Mouse (Mus musculus): ENCODE measurements around the gene Rhbdl2. TPM values are rescaled to one million over a fixed set of nuclear protein-coding genes. Genes with fewer than 3 reads are reported as not detected.

The Rhbdl2 gene
- polyA plus RNA-seq, 1 experiment from 2014 or later = 1.3 TPM

GRCm38 (mm10) chr4:123859803-123860202, 72.1 kb downstream of the Rhbdl2 start:
- Histone ChIP-seq H3K27ac (ENCODE audit: low read length) (no peak overlapping the region), H3K9me3 (ENCODE audit: control insufficient read depth, low read length) (no peaks in the 10 kb centered on the region), H3K4me3 (ENCODE audit: low read length) (no peak overlapping the region), H3K9ac (ENCODE audit: low read length) (no peak overlapping the region), H3K27me3 (ENCODE audit: control insufficient read depth, insufficient read depth, low read depth, low read length) (no peaks in the 10 kb centered on the region), H3K4me1 (replicated peaks; ENCODE audit: control insufficient read depth, insufficient read depth, low read length) (no peaks in the 10 kb centered on the region), H3K4me2 (ENCODE audit: low read depth, low read length) (no peak overlapping the region), H3K36me3 (ENCODE audit: control insufficient read depth, insufficient read depth, low read length) (no peaks in the 10 kb centered on the region)
- ATAC-seq (ENCODE audit: low read depth) = no peak
- WGBS = 43% methylated on average over 2 of the region's 2 CpGs

GRCm38 (mm10) chr4:123860621-123861020, 72.9 kb downstream of the Rhbdl2 start:
- ATAC-seq (ENCODE audit: low read depth) = no peak

More at GRCm38 (mm10) chr4:123860621-123861020, 72.9 kb downstream of the Rhbdl2 start:
- H3K9me3 ChIP-seq (ENCODE audit: control insufficient read depth, low read length) = no peaks in the 10 kb centered on the region
- WGBS = 76% methylated on average over 5 of the region's 5 CpGs
- H3K4me3 ChIP-seq (ENCODE audit: low read length) = no peak overlapping the region
- no peak overlapping the region for H3K9ac ChIP-seq (ENCODE audit: low read length)
- no peak overlapping the region for H3K4me2 ChIP-seq (ENCODE audit: low read depth, low read length)
- H3K27me3 ChIP-seq (ENCODE audit: control insufficient read depth, insufficient read depth, low read depth, low read length) = no peaks in the 10 kb centered on the region
- H3K27ac ChIP-seq (ENCODE audit: low read length) = no peak overlapping the region
- no peaks in the 10 kb centered on the region for H3K4me1 ChIP-seq (replicated peaks; ENCODE audit: control insufficient read depth, insufficient read depth, low read length)
- no peaks in the 10 kb centered on the region for H3K36me3 ChIP-seq (ENCODE audit: control insufficient read depth, insufficient read depth, low read length)

Other genes with a start within 250 kb of the Rhbdl2 start
- 77.8 and 89.5 TPM in 2 replicates for gene Macf1, start 103.5 kb upstream of the Rhbdl2 start, polyA plus RNA-seq (2015; fragmentation: Nextera tagmentation; extraction: Ambion mirVana)
- gene Ndufs5, start 69.7 kb upstream of the Rhbdl2 start, polyA plus RNA-seq (2015; fragmentation: Nextera tagmentation; extraction: Ambion mirVana) = 294 and 297 TPM in 2 replicates
- gene Akirin1, start 37.5 kb upstream of the Rhbdl2 start, polyA plus RNA-seq (2015; fragmentation: Nextera tagmentation; extraction: Ambion mirVana) = 29.9 and 37.8 TPM in 2 replicates
- not detected in 2 replicates for gene 4933427I04Rik, start 71.8 kb downstream of the Rhbdl2 start, polyA plus RNA-seq (2015; fragmentation: Nextera tagmentation; extraction: Ambion mirVana)
- 69.4 and 80.6 TPM in 2 replicates for gene Mycbp, start 117.0 kb downstream of the Rhbdl2 start, polyA plus RNA-seq (2015; fragmentation: Nextera tagmentation; extraction: Ambion mirVana)
- gene Rragc, start 129.6 kb downstream of the Rhbdl2 start, polyA plus RNA-seq (2015; fragmentation: Nextera tagmentation; extraction: Ambion mirVana) = 39.4 and 44.0 TPM in 2 replicates
- not detected in 2 replicates for gene 4930535I16Rik, start 130.1 kb downstream of the Rhbdl2 start, polyA plus RNA-seq (2015; fragmentation: Nextera tagmentation; extraction: Ambion mirVana)

Data from lung, embryonic 16.5 days (tissue).